Mouse (Mus musculus): Measurements from ENCODE around the gene Rnft1. TPM values are rescaled to one million over a fixed set of nuclear protein-coding genes. Genes with fewer than 3 reads are reported as not detected.
"Not testable (repeated sequence)": the region's sequence is repeated elsewhere in the genome, so short reads cannot be mapped to it uniquely, and the experiment has no call there.

Rnft1 gene
- polyA plus RNA-seq, 1 experiment from 2014 or later: 52.4 TPM

- not testable (repeated sequence) for H3K4me1 ChIP-seq (ENCODE audit: control insufficient read depth, insufficient read depth, low read length); H3K4me3 ChIP-seq (ENCODE audit: low read depth, low read length); H3K27me3 ChIP-seq (ENCODE audit: control insufficient read depth, insufficient read depth, low read length); H3K9ac ChIP-seq (replicated peaks; ENCODE audit: low read depth, low read length); H3K27ac ChIP-seq (ENCODE audit: low read length); ATAC-seq (ENCODE audit: insufficient number of reproducible peaks, insufficient read depth, low FRiP score, low read depth); H3K4me2 ChIP-seq (replicated peaks; ENCODE audit: low read depth, low read length); H3K9me3 ChIP-seq (ENCODE audit: control insufficient read depth, low read depth, low read length)
- H3K36me3 ChIP-seq (ENCODE audit: control insufficient read depth, insufficient read depth, low read length): peaks cover 33% of the 10 kb centered on the region
- WGBS: 95% methylated on average over 6 of the region's 6 CpGs
Measured at GRCm38 (mm10) chr11:86533302-86533701, 48.8 kb downstream of the Rnft1 start.

GRCm38 (mm10) chr11:86534201-86534910, 49.9 kb downstream of the Rnft1 start:
- H3K36me3 ChIP-seq (ENCODE audit: control insufficient read depth, insufficient read depth, low read length): peaks cover 33% of the 10 kb centered on the region
- ATAC-seq (ENCODE audit: insufficient number of reproducible peaks, insufficient read depth, low FRiP score, low read depth): no peak
- H3K9ac ChIP-seq (replicated peaks; ENCODE audit: low read depth, low read length): no peak overlapping the region
- no peaks in the 10 kb centered on the region for H3K27me3 ChIP-seq (ENCODE audit: control insufficient read depth, insufficient read depth, low read length)
- H3K9me3 ChIP-seq (ENCODE audit: control insufficient read depth, low read depth, low read length): no peaks in the 10 kb centered on the region
- no peak overlapping the region for H3K4me2 ChIP-seq (replicated peaks; ENCODE audit: low read depth, low read length)
- no peak overlapping the region for H3K4me3 ChIP-seq (ENCODE audit: low read depth, low read length)
- WGBS: 90% methylated on average over 5 of the region's 5 CpGs
- H3K4me1 ChIP-seq (ENCODE audit: control insufficient read depth, insufficient read depth, low read length): no peaks in the 10 kb centered on the region
- no peak overlapping the region for H3K27ac ChIP-seq (ENCODE audit: low read length)

DNA sequence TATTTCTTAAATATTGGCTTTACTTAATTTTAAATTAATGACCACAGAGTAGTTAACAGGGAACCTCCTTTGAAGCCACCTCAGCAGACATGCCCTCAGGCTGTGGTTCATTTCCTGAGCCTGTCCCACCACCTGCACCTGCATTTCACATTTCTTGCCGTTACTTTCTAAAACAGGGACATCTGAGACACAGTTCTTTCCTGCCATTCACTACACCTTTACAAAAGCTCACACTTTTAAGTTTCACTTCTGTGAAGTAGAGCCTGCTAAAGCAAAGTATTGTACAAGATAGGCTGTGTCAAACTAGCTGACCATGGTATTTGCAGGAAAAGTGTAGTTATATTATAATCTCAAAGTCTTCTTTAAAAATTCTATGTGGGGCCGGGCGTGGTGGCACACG, 54.3 kb downstream of the Rnft1 start:
- Histone ChIP-seq H3K27me3 (ENCODE audit: control insufficient read depth, insufficient read depth, low read length) (no peaks in the 10 kb centered on the region), H3K36me3 (ENCODE audit: control insufficient read depth, insufficient read depth, low read length) (peaks cover 4% of the 10 kb centered on the region; the same call in 1 of the 2 replicates), H3K9me3 (ENCODE audit: control insufficient read depth, low read depth, low read length) (no peaks in the 10 kb centered on the region), H3K4me1 (ENCODE audit: control insufficient read depth, insufficient read depth, low read length) (peaks cover 3% of the 10 kb centered on the region; the same call in 1 of the 2 replicates), H3K4me3 (ENCODE audit: low read depth, low read length) (no peak overlapping the region), H3K27ac (ENCODE audit: low read length) (no peak overlapping the region), H3K9ac (replicated peaks; ENCODE audit: low read depth, low read length) (no peak overlapping the region), H3K4me2 (replicated peaks; ENCODE audit: low read depth, low read length) (no peak overlapping the region)
- no peak for ATAC-seq (ENCODE audit: insufficient number of reproducible peaks, insufficient read depth, low FRiP score, low read depth)
- WGBS: 98% methylated on average over 4 of the region's 4 CpGs

DNA sequence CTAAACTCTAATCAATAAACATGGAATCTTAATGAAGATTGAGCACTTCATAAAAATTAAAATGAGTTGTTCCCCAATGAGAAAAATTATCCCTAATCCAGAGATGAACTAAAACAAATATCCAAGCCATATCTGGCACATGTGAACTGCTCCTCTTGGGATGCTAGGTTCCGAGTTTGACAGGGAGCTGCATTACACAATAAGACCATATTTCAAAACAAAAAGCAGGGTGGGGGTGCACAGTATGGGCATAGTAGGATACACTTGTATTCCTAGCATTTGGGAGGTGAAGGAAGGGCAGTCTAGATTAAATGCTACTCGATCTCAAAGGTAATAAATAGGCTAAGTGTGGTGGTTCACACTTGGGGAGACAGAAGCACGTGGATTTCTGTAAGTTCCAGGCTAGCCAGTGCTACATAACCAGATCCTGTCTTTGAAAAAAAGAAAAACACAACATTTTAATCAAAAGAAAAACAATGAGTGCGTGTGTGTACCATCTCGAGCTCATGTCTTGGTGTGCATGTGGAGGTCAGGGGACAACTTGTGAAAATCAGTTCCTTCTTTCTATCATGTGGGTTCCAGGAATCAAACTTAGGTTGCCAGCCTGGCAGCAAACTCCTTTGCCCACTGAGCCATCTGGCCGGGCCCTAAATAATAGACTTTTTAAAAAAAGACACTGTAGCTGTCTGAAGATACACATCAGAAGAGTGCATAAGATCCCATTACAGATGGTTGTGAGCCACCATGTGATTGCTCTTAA, 55.4 kb downstream of the Rnft1 start:
- 91% methylated on average over 6 of the region's 6 CpGs for WGBS
- no peaks in the 10 kb centered on the region for H3K9me3 ChIP-seq (ENCODE audit: control insufficient read depth, low read depth, low read length)
- no peak overlapping the region for H3K9ac ChIP-seq (replicated peaks; ENCODE audit: low read depth, low read length)
- ATAC-seq (ENCODE audit: insufficient number of reproducible peaks, insufficient read depth, low FRiP score, low read depth): no peak
- H3K4me2 ChIP-seq (replicated peaks; ENCODE audit: low read depth, low read length): no peak overlapping the region
- no peaks in the 10 kb centered on the region for H3K27me3 ChIP-seq (ENCODE audit: control insufficient read depth, insufficient read depth, low read length)
- no peak overlapping the region for H3K4me3 ChIP-seq (ENCODE audit: low read depth, low read length)
- H3K36me3 ChIP-seq (ENCODE audit: control insufficient read depth, insufficient read depth, low read length): no peaks in the 10 kb centered on the region; the same call in 1 of the 2 replicates
- no peak overlapping the region for H3K27ac ChIP-seq (ENCODE audit: low read length)
- H3K4me1 ChIP-seq (ENCODE audit: control insufficient read depth, insufficient read depth, low read length): peaks cover 3% of the 10 kb centered on the region; the same call in 1 of the 2 replicates

GRCm38 (mm10) chr11:86540476-86540845, 56.0 kb downstream of the Rnft1 start:
- no peaks in the 10 kb centered on the region for H3K27me3 ChIP-seq (ENCODE audit: control insufficient read depth, insufficient read depth, low read length)
- H3K4me1 ChIP-seq (ENCODE audit: control insufficient read depth, insufficient read depth, low read length): peaks cover 3% of the 10 kb centered on the region; the same call in 1 of the 2 replicates
- H3K4me3 ChIP-seq (ENCODE audit: low read depth, low read length): no peak overlapping the region
- ATAC-seq (ENCODE audit: insufficient number of reproducible peaks, insufficient read depth, low FRiP score, low read depth): no peak
- no peak overlapping the region for H3K4me2 ChIP-seq (replicated peaks; ENCODE audit: low read depth, low read length)
- 84% methylated on average over 2 of the region's 2 CpGs for WGBS
- H3K9ac ChIP-seq (replicated peaks; ENCODE audit: low read depth, low read length): no peak overlapping the region
- no peaks in the 10 kb centered on the region for H3K9me3 ChIP-seq (ENCODE audit: control insufficient read depth, low read depth, low read length)
- no peak overlapping the region for H3K27ac ChIP-seq (ENCODE audit: low read length)
- no peaks in the 10 kb centered on the region; the same call in 1 of the 2 replicates for H3K36me3 ChIP-seq (ENCODE audit: control insufficient read depth, insufficient read depth, low read length)

DNA sequence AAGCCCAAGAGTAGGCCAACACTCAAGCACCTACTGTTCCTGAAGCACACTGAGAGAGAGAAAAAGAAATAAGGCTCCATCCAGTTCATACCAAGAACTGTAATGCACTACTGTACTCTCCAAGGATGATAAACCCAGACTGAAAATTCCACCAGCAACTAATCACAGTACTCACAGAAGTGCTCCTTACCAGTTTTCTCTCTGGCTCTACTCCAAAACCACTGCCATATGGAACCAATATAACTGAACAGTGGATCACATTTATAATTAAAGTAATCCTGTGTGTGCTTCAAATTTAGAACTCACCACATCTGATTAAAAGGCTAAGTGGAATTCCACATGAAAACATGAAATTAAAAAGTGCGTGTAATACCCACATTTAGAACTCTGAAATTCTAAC, 58.4 kb downstream of the Rnft1 start:
- Histone ChIP-seq H3K9me3 (ENCODE audit: control insufficient read depth, low read depth, low read length) (no peaks in the 10 kb centered on the region), H3K36me3 (ENCODE audit: control insufficient read depth, insufficient read depth, low read length) (no peaks in the 10 kb centered on the region; the same call in 1 of the 2 replicates), H3K4me3 (ENCODE audit: low read depth, low read length) (no peak overlapping the region), H3K9ac (replicated peaks; ENCODE audit: low read depth, low read length) (no peak overlapping the region), H3K4me1 (ENCODE audit: control insufficient read depth, insufficient read depth, low read length) (peaks cover 3% of the 10 kb centered on the region; the same call in 1 of the 2 replicates), H3K27ac (ENCODE audit: low read length) (no peak overlapping the region), H3K4me2 (replicated peaks; ENCODE audit: low read depth, low read length) (no peak overlapping the region), H3K27me3 (ENCODE audit: control insufficient read depth, insufficient read depth, low read length) (no peaks in the 10 kb centered on the region)
- no peak for ATAC-seq (ENCODE audit: insufficient number of reproducible peaks, insufficient read depth, low FRiP score, low read depth)
- 91% methylated on average over 1 of the region's 1 CpGs for WGBS

GRCm38 (mm10) chr11:86543960-86544638, 59.6 kb downstream of the Rnft1 start:
- Histone ChIP-seq H3K4me2 (replicated peaks; ENCODE audit: low read depth, low read length) (peak overlapping the region; percentile 83), H3K9me3 (ENCODE audit: control insufficient read depth, low read depth, low read length) (no peaks in the 10 kb centered on the region), H3K4me1 (ENCODE audit: control insufficient read depth, insufficient read depth, low read length) (peaks cover 3% of the 10 kb centered on the region; the same call in 1 of the 2 replicates), H3K36me3 (ENCODE audit: control insufficient read depth, insufficient read depth, low read length) (no peaks in the 10 kb centered on the region; the same call in 1 of the 2 replicates), H3K27me3 (ENCODE audit: control insufficient read depth, insufficient read depth, low read length) (no peaks in the 10 kb centered on the region), H3K4me3 (ENCODE audit: low read depth, low read length) (peak overlapping the region; percentile 91), H3K9ac (replicated peaks; ENCODE audit: low read depth, low read length) (peak overlapping the region; percentile 98), H3K27ac (ENCODE audit: low read length) (peak overlapping the region; percentile 92)
- WGBS: under 1% methylated on average over 37 of the region's 50 CpGs
- ATAC-seq (ENCODE audit: insufficient number of reproducible peaks, insufficient read depth, low FRiP score, low read depth): peak; percentile 67

- peak; percentile 98 for ATAC-seq (ENCODE audit: insufficient number of reproducible peaks, insufficient read depth, low FRiP score, low read depth)
Measured at GRCm38 (mm10) chr11:86544639-86545299, 60.3 kb downstream of the Rnft1 start, which contains the start of the genes Rps6kb1 and Tubd1. Gene Rps6kb1 (minus strand): TSS chr11:86544805. Gene Tubd1 (plus strand): TSS chr11:86544991.

More at GRCm38 (mm10) chr11:86544639-86545299, 60.3 kb downstream of the Rnft1 start, which contains the start of the genes Rps6kb1 and Tubd1:
- H3K27ac ChIP-seq (ENCODE audit: low read length): peak within 1 kb of the TSS; percentile 92
- H3K36me3 ChIP-seq (ENCODE audit: control insufficient read depth, insufficient read depth, low read length): no peaks in the 10 kb centered on the region; the same call in 1 of the 2 replicates
- H3K4me2 ChIP-seq (replicated peaks; ENCODE audit: low read depth, low read length): peak within 1 kb of the TSS; percentile 83
- peaks cover 3% of the 10 kb centered on the region; the same call in 1 of the 2 replicates for H3K4me1 ChIP-seq (ENCODE audit: control insufficient read depth, insufficient read depth, low read length)
- peak within 1 kb of the TSS; percentile 91 for H3K4me3 ChIP-seq (ENCODE audit: low read depth, low read length)
- H3K9me3 ChIP-seq (ENCODE audit: control insufficient read depth, low read depth, low read length): no peaks in the 10 kb centered on the region
- WGBS: under 1% methylated on average over 43 of the region's 43 CpGs
- peak within 1 kb of the TSS; percentile 98 for H3K9ac ChIP-seq (replicated peaks; ENCODE audit: low read depth, low read length)
- no peaks in the 10 kb centered on the region for H3K27me3 ChIP-seq (ENCODE audit: control insufficient read depth, insufficient read depth, low read length)
